Mouse (Mus musculus) erythroblast, embryonic 14.5 days (primary cell): ENCODE measurements around the gene Slamf8.

Experiments
- GATA1 ChIP-seq: IDR thresholded peaks from 2 replicates; pipeline ENCODE4 v1.6.1; 2012; ENCODE audit warnings: low read length, inconsistent platforms, mixed read lengths
- TAL1 ChIP-seq: IDR thresholded peaks from 3 replicates; pipeline ENCODE4 v1.6.1; 2012; ENCODE audit warnings: low read length, inconsistent platforms, mixed read lengths

DNA sequence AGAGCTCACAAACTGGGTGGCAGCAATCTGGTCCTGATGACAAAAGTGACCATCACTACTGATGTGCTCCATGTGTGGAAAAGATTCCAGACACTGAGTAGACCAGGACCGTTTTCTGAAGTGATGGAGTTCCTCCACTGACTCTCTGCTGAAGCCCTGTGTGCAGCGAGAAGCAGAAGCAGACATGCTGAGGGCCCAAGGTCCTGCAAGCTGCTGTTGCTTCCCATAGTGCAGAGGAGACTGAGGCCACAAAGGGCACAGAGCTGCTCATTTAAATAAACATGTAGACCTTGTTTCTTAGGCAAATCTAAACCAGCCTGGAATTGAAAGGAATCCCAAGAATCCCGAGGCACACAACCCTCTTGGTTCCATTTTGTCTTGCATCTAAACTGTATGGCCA, 3.0 kb upstream of the Slamf8 start:
- no peak for TF ChIP-seq GATA1
- TF ChIP-seq TAL1, result no peak
